Mouse (Mus musculus): ENCODE data around the gene Wdr91.

DNA sequence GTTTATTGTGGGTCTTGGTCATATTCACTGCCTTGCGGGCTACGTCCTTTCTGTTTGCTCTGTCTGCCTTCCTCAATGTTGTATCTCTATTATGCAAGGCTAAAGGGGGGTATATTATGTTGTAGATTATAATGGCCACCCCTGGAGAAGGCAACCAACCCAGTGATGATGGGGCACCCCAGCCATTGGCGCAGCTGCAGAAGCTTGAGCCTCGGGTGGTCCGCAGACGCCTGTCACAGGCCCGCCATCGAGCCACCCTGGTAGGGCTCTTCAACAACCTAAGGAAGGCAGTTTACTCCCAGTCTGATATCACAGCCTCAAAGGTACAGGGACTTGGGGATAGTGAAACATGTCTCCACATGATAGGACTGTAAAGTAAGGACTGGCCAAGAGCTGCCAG, 16.9 kb upstream of the Wdr91 start:
- TF ChIP-seq CTCF (conservative IDR thresholded peaks at IDR 0.05; ENCODE audit: insufficient read depth, insufficient read length, low read depth, low read length) = no peak
- no peak for TF ChIP-seq POLR2A (IDR thresholded peaks at IDR 0.05; ENCODE audit: low read depth, low read length)

Measured in kidney, adult 2 months (tissue).